Mouse (Mus musculus): ENCODE results near the gene Pygo1. TPM values are rescaled to one million over a fixed set of nuclear protein-coding genes. Genes with fewer than 3 reads are reported as not detected.

Pygo1 gene
- total RNA-seq, 2 experiments from 2014 or later = 25.6 to 28.4 TPM

DNA sequence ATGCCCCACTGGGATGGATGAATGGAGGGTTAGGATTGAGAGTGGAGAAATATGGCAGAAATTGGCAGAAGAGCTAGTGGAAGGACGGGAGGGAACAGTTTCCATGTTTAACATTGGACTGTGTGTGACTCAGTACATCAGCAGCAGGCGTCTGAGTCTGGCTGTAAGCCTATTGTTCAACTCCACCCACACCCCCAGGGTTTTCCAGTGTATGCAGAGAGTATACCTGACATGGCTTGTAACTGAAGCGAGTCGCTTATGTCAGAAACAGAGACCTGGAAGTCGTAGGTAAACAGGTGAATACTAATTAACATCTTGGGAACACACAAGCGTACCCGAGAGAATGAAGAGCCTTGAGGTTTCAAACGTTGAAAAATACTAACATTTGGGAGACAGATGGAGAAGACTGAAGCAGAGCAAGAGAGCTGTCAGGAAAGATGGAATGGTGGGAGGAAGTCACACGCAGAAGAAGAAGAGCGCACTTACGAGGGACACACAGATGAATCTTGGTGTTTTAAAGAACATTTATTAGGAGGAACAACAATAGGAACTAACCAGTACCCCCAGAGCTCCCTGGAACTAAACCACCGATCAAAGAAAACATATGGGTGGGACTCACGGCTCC, 5.8 kb downstream of the Pygo1 start:
- peak in 1 of 2 experiments; percentile 44 for DNase-seq (ENCODE audit: extremely low spot score in 1 of 2, low spot score in 1 of 2)

DNA sequence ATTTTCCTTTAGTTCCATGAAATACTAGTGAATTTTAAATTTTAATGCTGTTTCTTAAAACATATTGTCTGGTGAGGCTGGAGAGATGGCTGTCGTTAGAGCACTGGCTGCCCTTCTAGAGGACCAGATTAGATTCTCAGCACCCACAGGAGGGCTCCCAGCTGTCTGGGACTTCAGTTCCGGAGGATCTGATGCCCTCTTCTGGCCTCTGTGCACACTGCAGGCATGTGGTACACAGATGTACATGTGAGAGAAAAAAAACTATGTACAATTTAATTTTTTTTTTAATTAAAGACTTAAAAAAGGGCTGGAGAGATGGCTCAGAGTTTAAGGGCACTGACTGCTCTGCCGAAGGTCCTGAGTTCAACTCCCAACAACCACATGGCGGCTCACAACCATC, 9.9 kb downstream of the Pygo1 start:
- DNase-seq (ENCODE audit: extremely low spot score in 1 of 2, low spot score in 1 of 2) = no peak

- no peak for DNase-seq (ENCODE audit: extremely low spot score in 1 of 2, low spot score in 1 of 2)
These were observed 10.9 kb downstream of the Pygo1 start for GRCm38 (mm10) chr9:72936301-72936700.

DNA sequence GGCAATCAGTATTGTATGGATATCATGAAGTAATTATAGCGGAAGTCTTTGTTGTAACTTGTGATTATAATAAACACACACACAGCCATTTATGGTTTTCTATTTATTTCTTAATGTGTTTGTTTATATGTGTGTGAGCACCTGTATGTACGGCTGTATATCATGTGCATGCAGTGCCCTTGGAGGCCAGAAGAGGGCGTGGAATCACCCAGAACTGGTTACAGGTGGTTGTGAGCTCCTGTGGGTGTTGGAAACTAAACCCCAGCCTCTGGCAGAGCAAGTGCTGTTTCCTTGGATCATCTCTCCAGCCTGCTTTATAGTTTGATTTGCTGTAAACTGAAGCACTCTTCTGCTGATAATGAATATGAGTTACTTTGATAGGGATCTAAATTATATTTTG, 18.0 kb downstream of the Pygo1 start:
- DNase-seq (ENCODE audit: extremely low spot score in 1 of 2, low spot score in 1 of 2) = no peak

DNA sequence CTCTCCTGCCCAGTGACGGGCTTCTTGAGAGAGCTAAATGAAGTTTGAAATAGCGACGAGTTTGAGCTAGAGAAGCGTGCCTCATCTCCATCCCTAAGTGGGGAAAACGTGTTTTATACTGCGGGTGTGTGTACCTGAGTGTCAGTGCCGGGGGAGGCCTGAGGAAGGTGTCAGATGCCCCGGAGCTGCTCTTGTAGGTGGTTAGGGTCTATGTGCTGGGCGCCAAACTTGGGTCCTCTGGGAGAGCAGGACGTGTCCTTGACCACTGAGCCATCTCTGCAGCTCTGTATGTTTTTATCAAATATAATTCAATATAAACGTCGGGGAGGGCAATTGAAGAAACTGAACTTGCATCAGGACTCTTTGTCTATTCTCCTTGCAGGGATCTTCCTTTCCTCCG, 18.8 kb downstream of the Pygo1 start:
- no peak for DNase-seq (ENCODE audit: extremely low spot score in 1 of 2, low spot score in 1 of 2)

DNA sequence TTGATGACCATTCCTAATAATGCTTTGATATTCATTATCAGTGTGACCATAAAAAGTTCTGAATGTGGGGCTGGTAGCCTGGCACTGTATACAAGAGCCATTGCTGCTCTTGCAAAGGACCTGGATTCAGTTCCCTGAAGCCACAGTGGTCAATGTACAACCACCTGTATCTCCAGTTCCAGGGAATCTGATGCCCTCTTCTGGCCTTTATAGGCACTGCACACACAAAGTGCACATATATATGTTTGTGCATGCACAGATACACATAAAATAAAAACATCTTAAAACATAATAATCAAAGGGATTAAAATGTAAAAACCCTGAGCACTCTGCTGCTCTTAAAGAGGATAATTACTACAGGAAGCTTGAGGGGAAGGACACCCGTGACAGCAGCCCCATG, 21.6 kb downstream of the Pygo1 start:
- no peak for DNase-seq (ENCODE audit: extremely low spot score in 1 of 2, low spot score in 1 of 2)

DNA sequence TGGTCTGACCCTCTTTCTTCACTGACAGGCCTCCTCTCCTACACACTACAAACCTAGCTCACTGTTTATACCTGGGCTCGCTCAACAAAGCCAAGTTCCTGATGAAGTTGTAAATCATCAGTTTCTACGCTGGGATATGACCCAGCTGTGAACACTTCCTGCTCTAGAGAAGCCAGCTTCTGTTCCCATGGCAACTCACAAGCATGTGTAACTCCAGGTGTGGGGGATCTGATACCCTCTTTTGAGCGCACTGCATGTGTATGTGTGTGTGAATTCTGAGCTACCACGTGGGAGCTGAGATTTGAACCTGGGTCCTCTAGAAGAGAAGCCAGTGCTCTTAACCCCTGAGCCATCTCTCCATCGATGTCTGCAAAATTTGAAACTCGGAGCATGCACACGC, 24.1 kb downstream of the Pygo1 start:
- DNase-seq (ENCODE audit: extremely low spot score in 1 of 2, low spot score in 1 of 2) = no peak

DNA sequence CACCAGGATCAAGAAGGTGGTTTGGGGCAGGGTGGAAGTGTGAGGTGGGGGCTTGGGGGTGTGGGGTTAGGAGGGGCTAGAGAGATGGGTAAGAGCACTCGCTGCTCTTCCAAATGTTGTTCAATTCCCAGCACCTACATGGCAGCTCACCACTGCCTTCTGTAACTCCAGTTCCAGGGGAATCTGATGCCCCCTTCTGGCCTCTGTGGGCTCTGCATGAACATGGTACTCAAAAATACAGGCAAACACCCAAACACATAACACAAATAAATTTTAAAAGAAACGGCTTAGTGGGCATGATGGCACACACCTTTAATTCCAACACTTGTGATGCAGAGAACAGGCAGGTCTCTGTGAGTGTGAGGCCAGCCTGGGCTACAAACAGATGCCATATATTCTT, 29.3 kb downstream of the Pygo1 start:
- DNase-seq (ENCODE audit: extremely low spot score in 1 of 2, low spot score in 1 of 2) = no peak

DNA sequence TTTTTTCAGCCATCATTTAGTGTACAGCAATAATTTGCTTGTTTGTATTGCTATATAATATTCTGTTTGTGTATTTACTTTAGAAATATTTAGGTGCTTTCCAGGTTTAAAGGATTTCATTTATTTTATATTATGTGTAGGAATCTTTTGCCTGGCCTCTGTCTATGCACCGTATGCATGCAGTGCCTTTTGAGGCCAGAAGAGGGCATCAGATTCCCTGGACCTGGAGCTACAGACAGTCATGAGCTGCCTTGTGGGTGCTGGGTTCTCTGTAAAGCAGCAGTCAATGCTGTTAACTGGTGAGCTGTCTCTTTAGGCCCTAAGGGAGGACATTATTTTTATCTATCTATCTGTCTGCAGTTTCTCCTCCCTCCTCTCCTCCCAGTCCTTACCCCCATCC, 30.1 kb downstream of the Pygo1 start:
- no peak for DNase-seq (ENCODE audit: extremely low spot score in 1 of 2, low spot score in 1 of 2)

DNA sequence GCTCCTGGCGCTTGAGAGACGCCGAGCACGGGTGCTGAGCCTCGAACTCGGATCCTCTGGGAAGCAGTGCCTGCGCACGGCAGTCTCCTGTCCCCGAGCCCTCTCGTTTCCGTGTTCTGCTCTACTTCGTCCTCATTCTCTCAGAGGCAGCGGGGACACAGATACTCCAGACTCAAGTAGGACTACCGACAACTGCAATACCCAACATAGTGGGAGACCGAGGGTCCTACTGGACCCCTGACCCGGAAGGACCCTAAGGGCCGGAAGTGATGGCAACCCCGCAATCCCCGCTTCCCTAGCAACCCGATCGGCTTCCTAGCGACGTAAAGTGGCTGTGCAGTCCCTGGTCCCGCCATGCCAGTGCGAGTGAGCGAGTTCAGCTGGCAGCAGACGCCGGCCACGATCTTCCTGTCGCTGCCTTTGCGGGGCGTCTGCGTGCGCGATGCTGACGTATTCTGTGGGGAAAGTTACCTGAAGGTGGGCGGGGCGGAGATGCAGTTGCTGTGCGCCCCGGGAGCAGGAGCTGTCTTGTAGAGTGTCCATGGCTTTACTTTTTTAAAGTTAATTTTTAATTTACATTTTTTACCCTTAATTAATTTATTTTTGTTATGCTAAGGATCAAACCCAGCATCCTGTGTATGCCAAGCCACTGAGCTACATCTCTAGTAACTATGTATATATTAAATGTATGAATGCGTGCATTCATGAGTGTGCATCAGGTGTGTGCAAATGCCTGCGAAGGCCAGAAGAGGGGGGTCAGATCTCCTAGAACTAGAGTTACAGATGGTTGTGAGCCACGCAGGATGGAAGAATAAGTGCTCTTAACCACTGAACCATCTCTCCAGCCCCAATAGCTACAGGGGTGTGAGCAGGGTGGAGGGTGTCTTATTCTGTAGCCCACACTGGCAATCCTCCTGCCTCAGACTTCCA, 33.3 kb downstream of the Pygo1 start, which contains the start of the genes Dyx1c1 and Gm44503:
Dyx1c1 (plus strand) TSS at position 265 of the 930 bp plus-strand sequence.
Gm44503 (plus strand) TSS at position 332 of the 930 bp plus-strand sequence.
- peak; percentile 42 to 56 for DNase-seq (ENCODE audit: extremely low spot score in 1 of 2, low spot score in 1 of 2)

- no peak for DNase-seq (ENCODE audit: extremely low spot score in 1 of 2, low spot score in 1 of 2)
These were observed 35.9 kb downstream of the Pygo1 start for GRCm38 (mm10) chr9:72961346-72961745.

DNA sequence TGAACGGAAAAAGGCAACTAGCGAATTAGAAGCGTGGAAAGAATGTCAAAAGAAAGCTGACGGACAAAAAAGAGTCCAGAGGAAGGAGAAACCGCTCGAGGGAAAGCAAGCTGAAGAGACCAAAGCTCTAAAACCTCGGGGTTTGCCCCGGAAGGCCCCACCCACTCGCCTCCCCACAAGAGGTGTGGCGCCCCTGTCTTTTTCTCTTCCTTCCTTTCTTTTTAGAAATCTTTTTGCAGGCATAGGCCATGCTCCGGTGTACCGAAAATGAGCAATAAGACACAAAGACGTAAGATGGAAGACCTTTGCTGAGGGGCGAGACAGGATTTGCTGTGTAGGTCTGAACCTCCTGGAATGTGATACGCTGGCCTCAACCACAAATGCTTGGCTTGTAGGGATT, 36.5 kb downstream of the Pygo1 start:
- DNase-seq (ENCODE audit: extremely low spot score in 1 of 2, low spot score in 1 of 2) = no peak

GRCm38 (mm10) chr9:72968349-72969061, 43.1 kb downstream of the Pygo1 start:
- peak; percentile 36 to 59 for DNase-seq (ENCODE audit: extremely low spot score in 1 of 2, low spot score in 1 of 2)

DNA sequence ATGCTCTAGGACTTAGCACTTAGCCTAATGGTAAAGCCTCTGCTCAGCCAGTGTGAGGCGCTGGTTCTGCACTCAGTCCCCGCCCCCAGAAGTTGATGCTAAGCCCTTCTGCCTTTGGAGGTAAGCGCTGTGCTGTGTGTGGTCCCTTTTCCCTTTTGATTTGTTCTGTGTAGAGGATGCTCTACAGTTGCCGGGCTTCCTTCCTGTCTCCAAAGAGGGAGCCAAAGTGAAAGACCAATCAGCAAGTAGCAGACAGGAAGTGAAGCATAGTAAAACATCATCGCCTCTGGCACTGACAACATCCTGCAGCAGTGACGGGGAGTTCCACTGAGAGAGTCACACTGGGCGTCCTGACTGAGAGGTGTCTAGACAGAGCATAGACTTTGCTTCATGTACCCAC, 44.4 kb downstream of the Pygo1 start:
- DNase-seq (ENCODE audit: extremely low spot score in 1 of 2, low spot score in 1 of 2) = no peak

DNA sequence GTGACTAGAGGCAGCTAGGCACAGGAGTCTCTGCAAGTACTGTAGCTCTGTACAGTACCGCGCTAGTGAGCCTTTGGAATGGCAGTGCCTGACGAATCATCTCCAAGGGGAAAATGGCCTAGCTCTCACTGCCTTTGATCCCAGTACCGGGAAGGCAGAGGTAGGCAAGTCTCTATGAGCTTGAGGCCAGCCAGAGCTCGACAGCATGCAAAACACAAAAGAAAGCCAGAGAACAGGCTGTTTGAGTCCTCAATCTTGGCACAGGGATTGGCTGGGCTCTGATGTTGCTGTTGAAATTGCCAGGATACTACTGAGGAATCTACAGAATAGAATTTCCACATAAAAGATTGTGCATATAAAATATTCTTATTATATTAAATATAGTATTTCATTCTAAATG, 47.0 kb downstream of the Pygo1 start:
- no peak for DNase-seq (ENCODE audit: extremely low spot score in 1 of 2, low spot score in 1 of 2)

DNA sequence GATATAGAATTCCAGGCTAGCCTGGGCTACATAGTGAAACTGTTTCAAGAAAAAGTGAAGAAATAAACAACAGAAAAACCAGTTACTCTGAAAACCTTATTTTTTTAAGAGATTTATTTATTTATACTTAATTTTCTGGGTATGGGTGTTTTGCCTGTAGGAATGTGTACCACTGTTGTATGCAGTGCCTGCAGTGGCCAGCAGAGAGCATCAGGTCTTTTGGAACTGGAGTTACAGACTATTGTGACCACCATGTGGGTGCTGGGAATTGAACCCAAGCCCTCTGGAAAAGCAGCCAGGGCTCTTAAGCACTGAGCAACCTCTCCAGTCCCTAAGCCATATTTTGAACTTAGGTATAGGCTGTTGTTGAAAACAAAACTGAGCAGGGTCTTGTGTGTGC, 47.5 kb downstream of the Pygo1 start:
- no peak for DNase-seq (ENCODE audit: extremely low spot score in 1 of 2, low spot score in 1 of 2)

DNA sequence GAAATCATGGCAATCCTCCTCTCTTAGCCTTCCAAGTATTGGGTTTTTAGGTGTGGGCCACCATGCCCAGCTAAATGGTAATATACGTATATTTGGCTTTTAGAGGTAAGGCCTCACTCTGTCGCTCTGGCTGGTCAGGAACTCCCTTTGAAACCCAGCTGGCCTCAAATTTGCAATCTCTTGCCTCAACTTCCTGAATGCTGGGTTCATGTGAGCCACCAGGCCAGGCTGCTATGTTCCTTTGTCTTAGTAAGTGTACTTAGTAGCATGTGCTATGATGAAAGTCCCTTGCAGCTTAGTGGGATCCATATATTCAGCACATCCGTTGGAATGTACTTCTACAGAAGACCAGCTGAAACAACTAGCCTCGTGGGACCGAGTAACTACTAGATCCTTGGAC, 49.3 kb downstream of the Pygo1 start:
- DNase-seq (ENCODE audit: extremely low spot score in 1 of 2, low spot score in 1 of 2) = no peak

GRCm38 (mm10) chr9:72975242-72975641, 49.8 kb downstream of the Pygo1 start:
- no peak for DNase-seq (ENCODE audit: extremely low spot score in 1 of 2, low spot score in 1 of 2)

DNA sequence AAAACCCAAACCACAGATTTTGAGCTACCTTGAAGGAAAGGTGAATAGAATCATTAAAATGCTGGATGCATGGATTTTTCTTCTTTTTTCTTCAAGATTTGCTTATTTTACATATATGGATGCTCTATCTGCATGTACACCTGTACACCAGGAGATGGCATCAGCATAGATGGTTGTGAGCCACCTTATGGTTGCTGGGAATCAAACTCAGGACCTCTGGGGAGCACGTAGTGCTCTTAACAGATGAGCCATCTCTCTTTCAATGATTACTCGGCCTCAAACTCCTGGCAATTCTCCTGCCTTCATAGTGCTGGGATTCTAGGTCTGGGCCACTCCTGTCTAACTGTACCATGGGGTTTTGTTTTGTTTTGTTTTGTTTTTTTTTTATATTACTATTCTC, 57.6 kb downstream of the Pygo1 start:
- DNase-seq (ENCODE audit: extremely low spot score in 1 of 2, low spot score in 1 of 2) = no peak

- peak; percentile 86 to 87 for DNase-seq (ENCODE audit: extremely low spot score in 1 of 2, low spot score in 1 of 2)
These were observed 60.1 kb downstream of the Pygo1 start, which contains the start of the genes Ccpg1os and Ccpg1 for GRCm38 (mm10) chr9:72985250-72986220. Ccpg1os (minus strand) TSS chr9:72985382. Ccpg1 (plus strand) TSS chr9:72985429.
